In the genomic region with DNA sequence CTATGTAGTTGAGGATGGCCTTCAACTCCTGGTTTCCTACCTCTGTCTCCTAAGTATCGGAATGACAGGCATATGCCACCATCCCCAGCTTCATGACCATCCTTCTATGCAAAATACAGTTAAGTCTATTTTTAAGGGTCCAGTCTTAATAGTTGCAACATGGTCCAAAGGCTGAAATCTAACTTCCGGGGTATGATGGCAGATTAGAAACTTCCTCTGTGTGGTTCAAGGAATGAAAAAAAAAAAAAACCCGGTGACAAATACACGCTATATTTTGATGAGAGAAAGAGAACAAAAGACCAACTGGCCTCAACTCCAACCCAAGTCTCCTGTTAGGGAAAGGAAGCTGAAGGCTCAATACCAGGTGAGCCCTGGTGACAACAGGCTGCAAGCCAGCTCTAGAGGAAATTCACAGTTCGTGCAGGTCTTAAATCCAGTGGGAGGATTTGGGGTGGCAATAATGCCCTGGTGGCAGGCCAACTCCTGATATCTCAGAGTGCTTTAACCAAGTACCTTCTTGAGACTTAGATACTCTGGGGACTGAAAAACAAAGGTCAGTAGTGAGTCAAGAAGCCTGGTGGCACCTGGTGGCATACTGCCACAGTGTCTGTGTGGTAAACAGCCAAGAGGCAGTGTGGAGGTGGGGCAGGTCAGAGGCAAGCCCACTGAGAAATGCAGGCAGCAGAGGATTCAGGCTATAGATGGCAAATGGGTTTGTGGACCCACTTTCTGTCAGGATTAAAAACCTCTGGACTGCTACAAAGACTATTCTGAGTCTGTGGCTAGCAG, we compare ENCODE assay signal across 24 mouse cellular contexts. TPM values are rescaled to one million over a fixed set of nuclear protein-coding genes. Genes with fewer than 3 reads are reported as not detected.
DNase-seq lines count a peak whose midpoint lies in the region; ATAC-seq and TF ChIP-seq lines count a peak whose summit lies in the region.
"Had no signal": no experiment of that assay in that cellular context is flagged by ENCODE, and none has a peak within 500 bp of the region (broad histone marks: within the 10 kb centered on the region; RNA-seq: fewer than 3 reads in every experiment).

No protein-coding gene starts in this region.

- TF ChIP-seq POLR2A in lung, adult 2 months (IDR thresholded peaks at IDR 0.05; ENCODE audit: borderline replicate concordance, extremely low read depth, low read depth, low read length), result no peak

- ATAC-seq in megakaryocyte, adult 5-6 weeks (ENCODE audit: poor library complexity, severe bottlenecking), result peak; percentile 51
- ATAC-seq: activated CD4-positive, CD25-positive, alpha-beta regulatory T cell, adult 4 months; intestine, postnatal 0 days; midbrain, embryonic 16.5 days had no signal

- peaks cover 7% of the 10 kb centered on the region; the same call in 1 of the 2 replicates for H3K4me1 ChIP-seq in lung, adult 2 months (ENCODE audit: control insufficient read depth, insufficient read depth, low read length)
- H3K4me1 ChIP-seq: embryonic facial prominence, embryonic 13.5 days; forebrain, embryonic 12.5 days; heart, embryonic 12.5 days; limb, embryonic 13.5 days had no signal

- WGBS in lung, adult 2 months, result 83% methylated on average over 5 of the region's 5 CpGs

- no peak for TF ChIP-seq CTCF in lung, adult 2 months (IDR thresholded peaks at IDR 0.05; ENCODE audit: insufficient read depth, low read length)

- no peak overlapping the region for H3K4me3 ChIP-seq in lung, adult 2 months (replicated peaks; ENCODE audit: extremely low read depth, low read depth, low read length)
- H3K4me3 ChIP-seq: embryonic facial prominence, embryonic 13.5 days; forebrain, embryonic 12.5 days; heart, adult 2 months; heart, embryonic 12.5 days; limb, embryonic 13.5 days had no signal

- intact Hi-C loops in left cerebral cortex, postnatal 36 days (cut with DNase I), result no loop called here

- DNase-seq in heart, adult 11 months, result peak; percentile 71
- DNase-seq in heart, postnatal 4 days, result no peak
- DNase-seq in lung, adult 2 months, result peak; percentile 25
- no peak for DNase-seq in kidney, postnatal 10 days
- DNase-seq in left cerebral cortex, postnatal 36 days (ENCODE audit: low spot score in 2 of 2), result no peak
- no peak for DNase-seq in thymus, postnatal 25 days
- DNase-seq: adrenal gland, adult 2 months; adrenal gland, postnatal 36 days; cerebellum, adult 9-10 months; gastrocnemius, postnatal 25 days; heart, adult 2 months; kidney, adult 9 months; kidney, postnatal 14 days; right cerebral cortex, adult 18-20 months; thymus, adult 18-20 months; thymus, postnatal 4 days had no signal

RNA-seq across cellular contexts. Expression of gene Rcl1, which starts 56.7 kb away (rescaled TPM):
- total RNA-seq in heart, postnatal 4 days (2021), result 1 to 10 TPM; 7.5 to 7.7 TPM
- 12.3 and 14.1 TPM in 2 replicates for polyA plus RNA-seq in lung, adult 2 months (2012; rRNA removed)
- 3.2 and 5.0 TPM in 2 replicates for total RNA-seq in megakaryocyte, adult 5-6 weeks (2015)
- 11.7 TPM in 2 replicates for total RNA-seq in megakaryocyte, adult 5-6 weeks (2017)
- total RNA-seq in left cerebral cortex, postnatal 36 days (2021), result 10 to 100 TPM; 14.2 to 16.8 TPM

Comparison
In these comparisons a context has a peak if more than half of its experiments do, and no peak if none do; other contexts are left out.
1. DNase-seq: peak in heart, adult 11 months (single experiment) and lung, adult 2 months (single experiment); none in heart, postnatal 4 days (single experiment), kidney, postnatal 10 days (single experiment), left cerebral cortex, postnatal 36 days (0 of 2) and thymus, postnatal 25 days (single experiment).